Mouse (Mus musculus) ES-Bruce4 (cell line): ENCODE results near the gene Cript.

Source experiments
- CTCF ChIP-seq: IDR thresholded peaks from one replicate; pipeline ENCODE4 v1.8.1; 2011; ENCODE audit warnings: low read depth, low read length
- EP300 ChIP-seq: IDR thresholded peaks from 2 replicates; pipeline ENCODE4 v1.6.1; 2011; ENCODE audit warnings: low read depth, low read length; ENCODE audit not compliant: insufficient read depth

DNA sequence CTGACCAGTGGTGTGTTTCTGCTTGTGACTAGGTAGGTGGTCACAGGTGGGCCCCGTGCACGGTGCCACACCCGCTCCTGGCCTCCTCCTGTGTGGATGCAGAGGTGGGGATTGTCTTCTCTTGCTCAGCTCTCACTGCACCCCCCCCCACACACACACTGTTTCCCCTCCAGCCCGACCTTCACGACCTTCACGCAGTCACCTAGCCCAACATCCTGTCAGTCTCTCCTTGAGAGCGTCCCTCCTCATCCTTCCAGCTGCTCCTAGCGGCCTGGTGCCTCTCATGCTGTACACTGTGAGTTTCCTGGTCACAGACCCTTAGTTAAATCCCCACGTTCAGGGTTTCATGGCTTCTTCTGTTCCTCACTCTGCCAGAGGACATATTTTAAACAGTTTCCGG lies 49.0 kb upstream of the Cript start:
- TF ChIP-seq CTCF (no peak), EP300 (0 out of 2 replicates have a peak, but pooled peaks have one; percentile 57)
